Mouse (Mus musculus) intestine, postnatal 0 days (tissue): ENCODE results near the gene Tmem219. TPM values are rescaled to one million over a fixed set of nuclear protein-coding genes. Genes with fewer than 3 reads are reported as not detected.
A peak's percentile ranks its signal among the peaks of the same experiment; 100 is the strongest.

Experiments used
- ATAC-seq: fragments of 200-750 bp; cut with Nextera tagmentation; 2 replicates; pipeline ENCODE4 v1.8.0; 2017; ENCODE audit warnings: mild to moderate bottlenecking, moderate TSS enrichment, moderate library complexity
- H3K27ac ChIP-seq: fragments of 300-500 bp; sonication (generic); 2 replicates; pipeline ENCODE4 v1.5.1; 2014; ENCODE audit warnings: mild to moderate bottlenecking, low read depth, low read length, moderate library complexity
- H3K27me3 ChIP-seq: fragments of 300-500 bp; sonication (generic); replicated peaks from 2 replicates; pipeline ENCODE4 v1.6.1; 2014; ENCODE audit warnings: low read length, mixed read lengths; ENCODE audit not compliant: control insufficient read depth, insufficient read depth
- H3K36me3 ChIP-seq: fragments of 300-500 bp; sonication (generic); 2 replicates; pipeline ENCODE4 v1.6.1; 2014; ENCODE audit warnings: mild to moderate bottlenecking, moderate library complexity; ENCODE audit not compliant: control insufficient read depth, insufficient read depth
- H3K4me1 ChIP-seq: fragments of 300-500 bp; sonication (generic); replicated peaks from 2 replicates; pipeline ENCODE4 v1.6.1; 2014; ENCODE audit warnings: antibody characterized with exemption, low read length, mixed read lengths; ENCODE audit not compliant: control insufficient read depth, insufficient read depth
- H3K4me2 ChIP-seq: fragments of 300-500 bp; sonication (generic); replicated peaks from 2 replicates; pipeline ENCODE4 v1.6.1; 2014; ENCODE audit warnings: low read depth, mild to moderate bottlenecking, moderate library complexity
- H3K4me3 ChIP-seq: fragments of 300-500 bp; sonication (generic); 2 replicates; pipeline ENCODE4 v1.5.1; 2014; ENCODE audit warnings: low read depth, low read length
- H3K9ac ChIP-seq: fragments of 300-500 bp; sonication (generic); 2 replicates; pipeline ENCODE4 v1.6.1; 2014; ENCODE audit warnings: mild to moderate bottlenecking, low read depth, low read length
- H3K9me3 ChIP-seq: fragments of 300-500 bp; sonication (generic); 2 replicates; pipeline ENCODE4 v1.6.1; 2016; ENCODE audit warnings: mixed run types; ENCODE audit not compliant: control insufficient read depth
- CTCF ChIP-seq: sonication (generic); IDR thresholded peaks from 2 replicates; pipeline ENCODE4 v1.5.1; 2016; ENCODE audit warnings: low read depth, mild to moderate bottlenecking, control low read depth, antibody characterized with exemption, moderate library complexity
- WGBS: fragments of 180-500 bp; shearing (Covaris S2); extraction: QIAGEN DNeasy Blood & Tissue Kit; methylation state at CpG from one replicate; pipeline ENCODE4 v1.1.7; 2014; 5-methylcytosine and 5-hydroxymethylcytosine counted together
- polyA plus RNA-seq: library from polyadenylated mRNA; unstranded; fragments of >200 nt; fragmentation: Nextera tagmentation; extraction: Ambion mirVana; gene quantifications from 2 replicates; pipeline ENCODE4 v1.2.1, GENCODE M21; 2015

Gene Tmem219
- polyA plus RNA-seq, 1 experiment from 2014 or later: 73.5 TPM

DNA sequence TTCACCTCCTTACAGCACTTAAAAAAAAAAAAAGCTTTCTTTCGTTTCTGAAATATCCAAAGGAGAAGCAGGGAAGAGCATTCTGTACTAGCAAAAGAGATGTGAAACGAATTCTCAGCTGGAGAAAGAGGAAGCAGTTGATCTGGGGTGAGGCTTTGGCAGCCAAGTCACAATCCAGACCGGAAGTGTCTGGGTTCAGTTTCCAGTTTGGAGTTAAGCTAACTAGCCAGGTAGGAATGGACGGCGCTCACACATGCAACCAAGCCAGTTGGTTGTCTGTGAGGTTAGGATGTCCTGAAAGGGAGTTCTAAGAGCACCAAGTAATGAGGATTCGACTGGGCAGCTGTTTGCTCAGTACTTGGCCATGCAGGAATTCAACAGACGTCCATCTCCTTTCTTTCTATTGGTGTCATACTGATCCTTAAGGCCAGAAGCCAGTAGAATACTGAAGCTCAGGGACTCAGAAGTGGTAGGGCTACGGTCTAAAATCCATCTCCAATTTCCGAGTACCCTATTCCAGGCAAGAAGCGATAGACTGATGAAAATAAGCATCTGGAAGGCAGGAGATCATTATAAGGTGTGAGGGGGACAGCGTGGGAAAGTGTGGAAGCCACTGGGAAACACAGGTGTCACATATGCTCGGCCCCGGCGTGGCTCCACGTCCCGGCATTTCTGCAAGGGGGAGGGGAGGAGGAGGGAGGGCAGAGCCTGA lies 25.2 kb downstream of the Tmem219 start:
- Histone ChIP-seq H3K27ac (peak overlapping the region; percentile 30; the same call in 1 of the 2 replicates), H3K9me3 (no peaks in the 10 kb centered on the region), H3K4me3 (peak overlapping the region; percentile 55), H3K36me3 (no peaks in the 10 kb centered on the region; the same call in 1 of the 2 replicates), H3K27me3 (no peaks in the 10 kb centered on the region), H3K4me2 (peak overlapping the region; percentile 84), H3K9ac (peak overlapping the region; percentile 38), H3K4me1 (no peaks in the 10 kb centered on the region)
- WGBS: 16% methylated on average over 16 of the region's 16 CpGs
- peak; percentile 54 for ATAC-seq
- no peak for TF ChIP-seq CTCF

- TF ChIP-seq CTCF: no peak
- Histone ChIP-seq H3K9me3 (no peaks in the 10 kb centered on the region), H3K4me3 (no peak overlapping the region), H3K36me3 (peaks cover under 1% of the 10 kb centered on the region; the same call in 1 of the 2 replicates), H3K4me2 (peak overlapping the region; percentile 84), H3K27me3 (no peaks in the 10 kb centered on the region), H3K27ac (peak overlapping the region; percentile 15; the same call in 1 of the 2 replicates), H3K4me1 (no peaks in the 10 kb centered on the region), H3K9ac (no peak overlapping the region)
- WGBS: 87% methylated on average over 5 of the region's 5 CpGs
- ATAC-seq: no peak
These were observed 25.8 kb downstream of the Tmem219 start for GRCm38 (mm10) chr7:126896912-126897311.

DNA sequence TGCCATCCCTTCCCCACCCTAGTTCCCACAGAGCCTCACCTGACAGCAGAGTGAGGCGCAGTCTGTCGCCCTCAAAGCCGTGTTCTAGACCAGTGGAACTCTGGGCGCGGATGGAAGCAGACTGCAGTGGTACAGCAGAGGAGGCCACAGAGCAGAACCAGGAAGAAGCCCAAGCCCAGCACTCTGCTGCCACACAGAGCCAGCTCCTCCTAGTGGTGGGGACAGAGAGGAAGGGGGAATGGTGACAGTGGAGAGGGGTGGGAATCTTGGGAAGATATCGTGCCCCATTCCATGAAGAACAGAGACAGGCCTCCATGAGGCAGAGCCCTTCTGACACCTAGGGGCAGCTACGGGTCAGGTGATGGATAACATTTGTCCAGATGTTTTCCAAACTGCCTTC lies 33.9 kb downstream of the Tmem219 start:
- peak; percentile 72 for TF ChIP-seq CTCF
- H3K4me3 ChIP-seq: no peak overlapping the region
- H3K27ac ChIP-seq: no peak overlapping the region
- no peak overlapping the region for H3K4me2 ChIP-seq
- peaks cover 13% of the 10 kb centered on the region for H3K36me3 ChIP-seq
- no peak overlapping the region for H3K9ac ChIP-seq
- no peaks in the 10 kb centered on the region for H3K27me3 ChIP-seq
- no peaks in the 10 kb centered on the region for H3K4me1 ChIP-seq
- H3K9me3 ChIP-seq: no peaks in the 10 kb centered on the region
- 48% methylated on average over 7 of the region's 7 CpGs for WGBS
- ATAC-seq: no peak

GRCm38 (mm10) chr7:126887281-126887680 lies 35.4 kb downstream of the Tmem219 start:
- no peaks in the 10 kb centered on the region for H3K27me3 ChIP-seq
- H3K4me3 ChIP-seq: no peak overlapping the region
- H3K27ac ChIP-seq: no peak overlapping the region
- WGBS: 77% methylated on average over 5 of the region's 5 CpGs
- H3K9ac ChIP-seq: no peak overlapping the region
- H3K4me1 ChIP-seq: 0 out of 2 replicates have a peak, but pooled peaks cover 5% of the 10 kb centered on the region
- H3K9me3 ChIP-seq: no peaks in the 10 kb centered on the region
- ATAC-seq: no peak
- H3K4me2 ChIP-seq: no peak overlapping the region
- peaks cover 13% of the 10 kb centered on the region for H3K36me3 ChIP-seq
- no peak for TF ChIP-seq CTCF

- Histone ChIP-seq H3K27me3 (no peaks in the 10 kb centered on the region), H3K4me1 (0 out of 2 replicates have a peak, but pooled peaks cover 5% of the 10 kb centered on the region), H3K4me2 (peak within 1 kb of the TSS; percentile 97), H3K27ac (peak within 1 kb of the TSS; percentile 82), H3K9ac (peak within 1 kb of the TSS; percentile 86), H3K4me3 (peak within 1 kb of the TSS; percentile 82), H3K36me3 (peaks cover 16% of the 10 kb centered on the region; the same call in 1 of the 2 replicates), H3K9me3 (no peaks in the 10 kb centered on the region)
- ATAC-seq: peak; percentile 97
- peak; percentile 36 for TF ChIP-seq CTCF
- WGBS: under 1% methylated on average over 56 of the region's 56 CpGs
These were observed 38.2 kb downstream of the Tmem219 start, which contains the start of gene Taok2 for GRCm38 (mm10) chr7:126884286-126885164. Gene Taok2 (minus strand): TSS chr7:126884703.

DNA sequence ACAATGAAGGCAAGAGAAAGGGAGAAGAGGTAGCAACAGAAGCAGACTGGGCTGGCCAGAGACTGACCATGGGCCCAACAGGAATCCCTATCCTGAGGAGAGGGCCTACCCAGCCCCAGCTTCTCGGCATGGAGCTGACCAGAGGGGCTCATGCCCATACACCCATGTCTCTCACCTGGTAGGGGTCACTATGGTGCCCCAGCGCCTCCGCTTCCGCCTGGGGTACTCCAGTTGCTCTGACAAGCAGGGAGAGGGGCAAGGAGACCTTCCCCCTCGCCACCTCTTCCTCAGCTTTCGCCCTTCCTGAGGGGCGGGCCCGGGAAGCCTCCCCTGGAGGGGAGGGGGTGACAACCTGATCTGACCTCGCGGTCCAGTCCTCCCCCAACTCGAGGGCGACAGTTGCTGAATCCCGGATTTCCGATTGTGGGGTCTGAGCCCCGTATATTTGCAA lies 39.0 kb downstream of the Tmem219 start:
- Histone ChIP-seq H3K4me3 (peak overlapping the region; percentile 82), H3K4me1 (0 out of 2 replicates have a peak, but pooled peaks cover 5% of the 10 kb centered on the region), H3K9me3 (no peaks in the 10 kb centered on the region), H3K9ac (peak overlapping the region; percentile 86), H3K27me3 (no peaks in the 10 kb centered on the region), H3K27ac (peak overlapping the region; percentile 82; the same call in 1 of the 2 replicates), H3K4me2 (peak overlapping the region; percentile 97), H3K36me3 (peaks cover 24% of the 10 kb centered on the region; the same call in 1 of the 2 replicates)
- under 1% methylated on average over 15 of the region's 15 CpGs for WGBS
- no peak for ATAC-seq
- no peak for TF ChIP-seq CTCF
